Mouse (Mus musculus): ENCODE data around the gene Zfp882.

DNA sequence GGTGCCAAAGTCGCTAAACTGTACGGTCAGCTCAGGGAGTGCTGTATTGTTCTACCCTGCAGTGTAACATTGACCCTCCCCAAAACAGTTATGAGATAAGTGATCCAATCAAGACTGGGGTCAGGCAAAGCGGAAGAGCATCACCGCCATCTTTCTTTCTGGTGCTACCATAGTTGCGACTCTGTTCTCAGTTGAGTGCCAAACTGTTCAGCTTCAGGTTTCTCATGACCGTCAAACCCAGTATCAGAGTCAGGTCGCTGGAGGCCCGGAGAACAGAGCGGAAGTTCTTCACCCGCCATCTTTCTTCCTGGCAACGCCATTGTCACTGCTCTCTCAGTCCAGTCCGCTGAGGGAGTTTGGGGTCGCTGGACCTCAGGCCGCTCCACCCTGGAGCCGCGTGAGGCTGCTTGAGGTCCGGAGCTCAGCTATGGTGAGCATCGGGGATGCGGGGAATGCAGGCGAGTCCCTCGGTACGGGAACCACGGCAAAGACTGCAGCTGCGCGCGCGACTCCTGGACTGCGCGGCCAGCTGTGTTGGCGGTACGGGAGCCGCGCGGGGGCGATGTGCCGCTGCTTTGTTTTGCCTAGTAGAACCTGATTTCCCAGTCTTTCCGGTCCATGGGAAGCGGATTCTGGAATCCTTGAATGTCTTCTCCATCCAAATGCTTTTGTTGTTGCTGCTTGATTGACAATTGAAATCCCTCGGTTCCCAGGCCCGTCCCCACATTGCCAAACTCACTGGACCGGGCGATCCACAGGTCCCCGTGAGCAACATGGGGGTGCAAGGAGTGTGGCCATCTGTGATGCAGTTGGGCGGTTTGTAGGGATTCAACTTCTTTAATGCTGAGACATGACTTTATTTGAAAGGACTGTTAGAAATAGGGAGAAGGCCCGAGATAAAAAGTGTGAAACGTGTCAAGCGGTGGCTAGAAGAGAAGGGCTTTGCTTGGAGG lies at the start of gene Zfp882, which contains the start of gene Zfp617:
- no peak for TF ChIP-seq POLR2A (IDR thresholded peaks at IDR 0.05; ENCODE audit: borderline replicate concordance, low read depth, low read length)
- peak; percentile 18; the same call in 1 of the 2 replicates for TF ChIP-seq CTCF (IDR thresholded peaks at IDR 0.05; ENCODE audit: low read depth, low read length)

All from bone marrow macrophage, adult 2 months (primary cell).